Mouse (Mus musculus): ENCODE measurements around the gene Gusb. TPM values are rescaled to one million over a fixed set of nuclear protein-coding genes. Genes with fewer than 3 reads are reported as not detected.

Gene Gusb
- polyA plus RNA-seq, 1 experiment from 2014 or later, result 30.6 TPM

DNA sequence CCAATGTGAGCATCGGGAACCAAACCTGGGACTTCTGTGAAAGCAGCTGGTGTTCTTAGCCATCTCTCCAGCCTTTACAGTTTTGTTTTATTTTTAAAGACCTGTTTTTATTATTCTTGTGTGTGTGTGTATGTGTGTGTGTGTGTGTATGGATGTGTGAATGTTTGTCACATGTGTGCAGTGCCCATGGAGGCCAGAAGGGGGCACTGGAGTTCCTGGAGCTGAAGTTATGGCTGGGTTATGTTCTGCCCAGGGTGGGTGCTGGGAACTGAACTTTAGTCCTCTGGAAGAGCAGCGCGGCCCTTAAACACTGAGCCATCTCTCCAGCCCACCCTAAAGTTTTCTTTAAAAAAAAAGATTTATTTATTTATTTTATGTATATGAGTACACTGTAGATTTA is 12.3 kb upstream of the Gusb start:
- Histone ChIP-seq H3K27me3 (ENCODE audit: control insufficient read depth, insufficient read depth, low read depth, low read length) (no peaks in the 10 kb centered on the region), H3K27ac (ENCODE audit: low read length) (no peak overlapping the region), H3K9me3 (replicated peaks; ENCODE audit: control insufficient read depth, low read length) (peaks cover 8% of the 10 kb centered on the region), H3K4me2 (ENCODE audit: low read depth, low read length) (no peak overlapping the region), H3K4me1 (ENCODE audit: control insufficient read depth, low read depth, low read length) (no peaks in the 10 kb centered on the region), H3K36me3 (ENCODE audit: control insufficient read depth, insufficient read depth) (peaks cover 20% of the 10 kb centered on the region), H3K4me3 (ENCODE audit: low read depth, low read length) (no peak overlapping the region), H3K9ac (ENCODE audit: low read depth, low read length) (no peak overlapping the region)
- 94% methylated on average over 3 of the region's 3 CpGs for WGBS (ENCODE audit: insufficient replicate concordance)
- no peak for ATAC-seq (ENCODE audit: low read depth)

DNA sequence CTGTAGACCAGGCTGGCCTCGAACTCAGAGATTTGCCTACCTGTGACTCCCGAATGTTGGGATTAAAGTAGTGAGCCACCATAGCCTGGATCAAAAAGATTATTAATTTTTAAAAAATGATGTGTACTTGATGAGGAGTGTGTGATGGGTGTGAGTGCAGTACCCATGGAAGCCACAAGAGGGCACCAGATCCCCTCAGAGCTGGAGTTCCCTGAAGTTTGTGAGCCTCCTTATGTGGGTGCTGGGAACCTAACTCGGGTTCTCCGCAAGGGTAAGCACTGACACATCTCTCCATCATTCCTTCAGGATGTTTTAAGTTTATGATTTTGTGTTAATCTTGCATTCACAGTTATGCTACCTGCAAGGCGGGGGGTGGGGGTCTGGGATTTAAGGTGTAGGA is 8.1 kb upstream of the Gusb start:
- Histone ChIP-seq H3K4me3 (ENCODE audit: low read depth, low read length) (no peak overlapping the region), H3K4me1 (ENCODE audit: control insufficient read depth, low read depth, low read length) (no peaks in the 10 kb centered on the region), H3K4me2 (ENCODE audit: low read depth, low read length) (no peak overlapping the region), H3K27me3 (ENCODE audit: control insufficient read depth, insufficient read depth, low read depth, low read length) (no peaks in the 10 kb centered on the region), H3K9ac (ENCODE audit: low read depth, low read length) (no peak overlapping the region), H3K36me3 (ENCODE audit: control insufficient read depth, insufficient read depth) (peaks cover 16% of the 10 kb centered on the region), H3K9me3 (replicated peaks; ENCODE audit: control insufficient read depth, low read length) (peaks cover 8% of the 10 kb centered on the region), H3K27ac (ENCODE audit: low read length) (no peak overlapping the region)
- WGBS (ENCODE audit: insufficient replicate concordance), result 82% methylated on average over 5 of the region's 5 CpGs
- ATAC-seq (ENCODE audit: low read depth), result no peak

DNA sequence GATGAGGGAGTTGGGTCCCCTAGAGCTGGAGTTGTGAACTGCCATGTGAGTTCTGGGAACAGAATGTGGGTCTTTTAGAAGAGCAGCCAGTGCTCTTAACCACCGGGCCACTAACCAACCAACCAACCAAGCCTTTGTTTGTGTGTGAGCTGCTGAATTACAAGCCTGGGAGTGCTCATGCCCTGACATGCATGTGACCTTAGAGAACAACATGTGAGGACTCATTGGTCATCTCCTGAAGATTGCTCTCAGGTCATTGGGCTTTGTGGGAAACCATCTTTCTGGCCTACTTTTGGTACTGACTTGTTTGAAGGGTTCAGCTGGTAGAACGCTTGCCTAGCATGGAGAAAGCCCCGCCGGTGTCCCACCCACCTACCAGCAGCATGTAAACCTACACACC is 6.9 kb upstream of the Gusb start:
- H3K4me3 ChIP-seq (ENCODE audit: low read depth, low read length), result no peak overlapping the region
- peaks cover 12% of the 10 kb centered on the region for H3K36me3 ChIP-seq (ENCODE audit: control insufficient read depth, insufficient read depth)
- H3K9me3 ChIP-seq (replicated peaks; ENCODE audit: control insufficient read depth, low read length), result peaks cover 8% of the 10 kb centered on the region
- no peak overlapping the region for H3K27ac ChIP-seq (ENCODE audit: low read length)
- no peak overlapping the region for H3K4me2 ChIP-seq (ENCODE audit: low read depth, low read length)
- H3K27me3 ChIP-seq (ENCODE audit: control insufficient read depth, insufficient read depth, low read depth, low read length), result no peaks in the 10 kb centered on the region
- WGBS (ENCODE audit: insufficient replicate concordance), result 89% methylated on average over 4 of the region's 4 CpGs
- H3K4me1 ChIP-seq (ENCODE audit: control insufficient read depth, low read depth, low read length), result no peaks in the 10 kb centered on the region
- H3K9ac ChIP-seq (ENCODE audit: low read depth, low read length), result no peak overlapping the region
- no peak for ATAC-seq (ENCODE audit: low read depth)

DNA sequence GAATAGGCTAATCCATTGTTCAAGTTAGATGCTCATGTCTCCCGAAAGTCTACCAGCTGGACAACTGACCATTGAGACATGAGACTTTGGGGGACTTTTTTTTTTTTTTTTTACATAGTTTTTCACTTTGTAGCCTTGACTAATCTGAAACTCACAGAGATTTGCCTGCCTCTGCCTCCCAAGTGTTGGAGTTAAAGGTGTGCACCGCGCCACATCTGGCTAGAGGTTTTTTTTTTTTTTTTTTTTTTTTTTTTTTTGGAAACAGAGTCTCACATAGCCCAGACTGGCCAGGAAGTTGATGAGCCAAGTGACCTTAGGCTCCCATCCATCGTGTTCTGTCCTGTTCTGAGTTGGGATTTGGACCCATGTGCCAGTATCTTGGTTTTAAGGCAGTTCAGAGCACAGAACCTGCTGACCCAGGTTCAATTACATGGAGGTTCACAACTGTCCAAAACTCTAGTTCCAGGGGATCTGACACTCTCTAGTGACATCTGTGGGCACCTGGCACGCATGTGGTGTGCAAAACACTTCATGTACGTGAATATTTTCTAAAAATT is 5.3 kb upstream of the Gusb start:
- Histone ChIP-seq H3K27me3 (ENCODE audit: control insufficient read depth, insufficient read depth, low read depth, low read length) (no peaks in the 10 kb centered on the region), H3K4me1 (ENCODE audit: control insufficient read depth, low read depth, low read length) (peaks cover 3% of the 10 kb centered on the region), H3K4me3 (ENCODE audit: low read depth, low read length) (no peak overlapping the region), H3K27ac (ENCODE audit: low read length) (no peak overlapping the region), H3K9me3 (replicated peaks; ENCODE audit: control insufficient read depth, low read length) (peaks cover 8% of the 10 kb centered on the region), H3K36me3 (ENCODE audit: control insufficient read depth, insufficient read depth) (peaks cover 12% of the 10 kb centered on the region), H3K9ac (ENCODE audit: low read depth, low read length) (no peak overlapping the region), H3K4me2 (ENCODE audit: low read depth, low read length) (no peak overlapping the region)
- WGBS (ENCODE audit: insufficient replicate concordance), result 65% methylated on average over 6 of the region's 6 CpGs
- no peak for ATAC-seq (ENCODE audit: low read depth)

DNA sequence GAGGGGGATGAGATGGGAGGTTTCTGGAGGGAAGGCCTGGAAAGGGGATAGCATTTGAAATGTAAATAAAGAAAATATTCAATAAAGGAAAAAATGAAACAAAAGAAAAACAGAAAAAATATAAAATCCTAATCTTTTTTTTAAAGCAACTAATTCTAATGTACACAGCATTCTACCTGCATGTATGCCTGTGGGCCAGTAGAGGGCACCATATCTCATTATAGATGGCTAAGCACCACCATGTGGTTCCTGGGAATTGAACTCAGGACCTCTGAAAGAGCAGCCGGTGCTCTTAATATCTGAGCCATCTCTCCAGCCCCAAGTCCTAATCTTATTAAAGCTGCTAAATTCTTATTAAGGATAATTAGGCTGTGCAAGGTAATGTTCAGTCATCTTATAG is 4.5 kb upstream of the Gusb start:
- no peaks in the 10 kb centered on the region for H3K27me3 ChIP-seq (ENCODE audit: control insufficient read depth, insufficient read depth, low read depth, low read length)
- H3K9ac ChIP-seq (ENCODE audit: low read depth, low read length), result no peak overlapping the region
- H3K9me3 ChIP-seq (replicated peaks; ENCODE audit: control insufficient read depth, low read length), result peaks cover 8% of the 10 kb centered on the region
- H3K27ac ChIP-seq (ENCODE audit: low read length), result no peak overlapping the region
- no peak for ATAC-seq (ENCODE audit: low read depth)
- no peak overlapping the region for H3K4me2 ChIP-seq (ENCODE audit: low read depth, low read length)
- H3K4me1 ChIP-seq (ENCODE audit: control insufficient read depth, low read depth, low read length), result peaks cover 8% of the 10 kb centered on the region
- WGBS (ENCODE audit: insufficient replicate concordance), result 46% methylated on average over 1 of the region's 1 CpGs
- peaks cover 12% of the 10 kb centered on the region for H3K36me3 ChIP-seq (ENCODE audit: control insufficient read depth, insufficient read depth)
- no peak overlapping the region for H3K4me3 ChIP-seq (ENCODE audit: low read depth, low read length)

DNA sequence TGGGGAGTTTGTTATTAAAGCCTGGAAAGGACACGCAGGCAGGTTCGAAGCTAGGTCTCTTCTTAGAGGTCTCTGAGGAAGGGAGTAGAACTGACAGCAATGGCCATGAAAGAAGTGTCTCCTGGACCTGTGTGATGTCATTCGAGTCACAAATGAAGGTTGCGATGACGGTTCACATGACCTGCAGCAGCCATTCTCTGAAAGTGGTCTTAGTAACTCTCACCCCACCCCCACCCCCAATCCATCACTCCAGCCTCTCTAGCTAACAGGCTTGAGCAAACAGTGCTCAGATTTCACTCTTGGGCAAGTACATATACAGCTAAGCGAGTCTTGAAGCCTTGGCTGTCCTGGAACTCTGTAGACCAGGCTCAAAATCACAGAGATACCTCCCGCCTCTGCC is 380 bp upstream of the Gusb start:
- Histone ChIP-seq H3K4me3 (ENCODE audit: low read depth, low read length) (peak overlapping the region; percentile 73), H3K27me3 (ENCODE audit: control insufficient read depth, insufficient read depth, low read depth, low read length) (no peaks in the 10 kb centered on the region), H3K27ac (ENCODE audit: low read length) (0 out of 2 replicates have a peak overlapping the region, but pooled peaks have one; percentile 37), H3K36me3 (ENCODE audit: control insufficient read depth, insufficient read depth) (no peaks in the 10 kb centered on the region), H3K9ac (ENCODE audit: low read depth, low read length) (peak overlapping the region; percentile 77), H3K4me1 (ENCODE audit: control insufficient read depth, low read depth, low read length) (peaks cover 20% of the 10 kb centered on the region), H3K9me3 (replicated peaks; ENCODE audit: control insufficient read depth, low read length) (no peaks in the 10 kb centered on the region), H3K4me2 (ENCODE audit: low read depth, low read length) (peak overlapping the region; percentile 77)
- 34% methylated on average over 7 of the region's 7 CpGs for WGBS (ENCODE audit: insufficient replicate concordance)
- ATAC-seq (ENCODE audit: low read depth), result no peak

DNA sequence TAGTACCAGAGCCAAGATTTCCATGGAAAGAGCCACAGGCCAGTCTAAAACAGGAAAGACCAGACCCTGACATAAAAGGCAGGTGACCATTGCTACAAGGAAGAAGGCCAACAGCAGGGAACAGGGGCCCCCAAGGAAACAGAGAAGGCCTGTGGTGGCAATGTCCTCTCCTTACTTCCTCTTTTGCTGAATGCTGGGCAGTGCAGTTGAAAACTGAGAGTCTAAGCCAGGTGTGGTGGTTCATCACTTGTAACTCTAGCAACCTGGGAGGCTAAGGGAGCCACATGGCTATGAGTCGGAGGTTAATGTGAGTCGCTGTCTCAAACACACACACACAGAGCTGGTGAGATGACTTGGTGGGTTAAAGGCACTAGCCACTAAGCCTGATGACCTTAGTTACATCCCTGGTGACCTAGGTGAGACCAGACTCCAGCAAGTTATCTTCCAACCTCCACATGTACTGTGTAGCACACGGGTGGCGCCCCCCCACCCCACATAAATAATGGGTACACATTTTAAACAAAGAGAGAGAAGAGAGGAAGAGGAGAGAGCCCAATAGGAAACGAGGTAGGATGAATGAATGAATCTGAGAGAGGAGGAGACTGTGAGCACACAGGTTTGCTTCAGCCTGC is 1.4 kb downstream of the Gusb start:
- Histone ChIP-seq H3K36me3 (ENCODE audit: control insufficient read depth, insufficient read depth) (no peaks in the 10 kb centered on the region), H3K4me1 (ENCODE audit: control insufficient read depth, low read depth, low read length) (peaks cover 25% of the 10 kb centered on the region), H3K27me3 (ENCODE audit: control insufficient read depth, insufficient read depth, low read depth, low read length) (no peaks in the 10 kb centered on the region), H3K4me2 (ENCODE audit: low read depth, low read length) (peak overlapping the region; percentile 77), H3K4me3 (ENCODE audit: low read depth, low read length) (peak overlapping the region; percentile 73), H3K27ac (ENCODE audit: low read length) (peak overlapping the region; percentile 53), H3K9me3 (replicated peaks; ENCODE audit: control insufficient read depth, low read length) (no peaks in the 10 kb centered on the region), H3K9ac (ENCODE audit: low read depth, low read length) (peak overlapping the region; percentile 77)
- 16% methylated on average over 5 of the region's 5 CpGs for WGBS (ENCODE audit: insufficient replicate concordance)
- ATAC-seq (ENCODE audit: low read depth), result no peak

DNA sequence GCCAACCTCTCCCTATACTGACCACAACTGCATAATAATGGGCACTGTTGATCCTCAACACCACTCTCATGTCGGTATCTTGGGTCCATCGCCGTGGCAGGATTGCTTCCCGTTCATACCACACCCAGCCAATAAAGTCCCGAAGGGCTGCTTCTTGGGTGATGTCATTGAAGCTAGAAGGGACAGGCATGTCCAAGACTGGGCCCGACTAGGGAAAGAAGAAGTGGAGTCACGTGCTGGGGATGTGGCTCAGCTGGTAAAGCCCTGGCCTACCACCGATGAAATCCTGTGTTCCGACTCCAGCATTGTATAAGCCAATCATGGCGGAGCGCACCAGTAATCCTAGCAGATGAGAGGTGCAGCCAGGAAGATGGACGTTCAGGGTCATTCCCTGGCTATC is 2.1 kb downstream of the Gusb start:
- H3K4me3 ChIP-seq (ENCODE audit: low read depth, low read length), result no peak overlapping the region
- WGBS (ENCODE audit: insufficient replicate concordance), result 75% methylated on average over 12 of the region's 12 CpGs
- no peaks in the 10 kb centered on the region for H3K36me3 ChIP-seq (ENCODE audit: control insufficient read depth, insufficient read depth)
- H3K9ac ChIP-seq (ENCODE audit: low read depth, low read length), result no peak overlapping the region
- peaks cover 25% of the 10 kb centered on the region for H3K4me1 ChIP-seq (ENCODE audit: control insufficient read depth, low read depth, low read length)
- no peaks in the 10 kb centered on the region for H3K27me3 ChIP-seq (ENCODE audit: control insufficient read depth, insufficient read depth, low read depth, low read length)
- ATAC-seq (ENCODE audit: low read depth), result 0 out of 2 replicates have a peak, but pooled peaks have one; percentile 9
- H3K4me2 ChIP-seq (ENCODE audit: low read depth, low read length), result no peak overlapping the region; the same call in 1 of the 2 replicates
- no peaks in the 10 kb centered on the region for H3K9me3 ChIP-seq (replicated peaks; ENCODE audit: control insufficient read depth, low read length)
- peak overlapping the region; percentile 53 for H3K27ac ChIP-seq (ENCODE audit: low read length)

DNA sequence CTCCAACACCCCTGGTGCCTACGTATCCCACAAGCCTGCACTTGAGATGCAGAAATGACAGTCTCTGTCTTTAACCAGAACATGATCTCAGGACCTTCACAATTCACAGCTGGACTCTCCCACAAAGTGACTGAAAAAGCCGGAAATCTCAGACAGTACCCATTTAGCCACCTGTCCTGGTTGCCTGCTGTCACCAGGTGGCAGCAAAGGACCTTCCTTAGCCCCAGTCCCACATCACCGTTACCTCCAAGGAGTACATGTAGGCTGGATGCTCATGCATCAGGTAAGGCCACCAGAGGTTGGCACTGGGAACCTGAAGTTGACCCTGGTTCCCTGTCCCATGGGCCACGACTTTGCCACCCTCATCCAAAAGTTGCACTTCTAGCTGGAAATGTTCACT is 3.8 kb downstream of the Gusb start:
- no peaks in the 10 kb centered on the region for H3K27me3 ChIP-seq (ENCODE audit: control insufficient read depth, insufficient read depth, low read depth, low read length)

More for the DNA sequence above, 3.8 kb downstream of the Gusb start:
- Histone ChIP-seq H3K9ac (ENCODE audit: low read depth, low read length) (no peak overlapping the region), H3K36me3 (ENCODE audit: control insufficient read depth, insufficient read depth) (no peaks in the 10 kb centered on the region), H3K27ac (ENCODE audit: low read length) (no peak overlapping the region), H3K4me3 (ENCODE audit: low read depth, low read length) (no peak overlapping the region), H3K4me2 (ENCODE audit: low read depth, low read length) (no peak overlapping the region), H3K9me3 (replicated peaks; ENCODE audit: control insufficient read depth, low read length) (no peaks in the 10 kb centered on the region), H3K4me1 (ENCODE audit: control insufficient read depth, low read depth, low read length) (peaks cover 25% of the 10 kb centered on the region)
- WGBS (ENCODE audit: insufficient replicate concordance), result 40% methylated on average over 4 of the region's 4 CpGs
- ATAC-seq (ENCODE audit: low read depth), result no peak
